Mouse (Mus musculus) lung, postnatal 0 days (tissue): ENCODE measurements around the gene Pafah1b3.

Source experiments
- CTCF ChIP-seq: IDR thresholded peaks from 2 replicates; pipeline ENCODE4 v1.5.1; 2016; ENCODE audit warnings: antibody characterized with exemption, mild to moderate bottlenecking
- EP300 ChIP-seq: IDR thresholded peaks from 2 replicates; pipeline ENCODE4 v1.6.1; 2016; ENCODE audit warnings: antibody characterized with exemption, mild to moderate bottlenecking, control low read depth

- TF ChIP-seq CTCF (no peak), EP300 (no peak)
Observed at GRCm38 (mm10) chr7:25308702-25309318, 11.0 kb upstream of the Pafah1b3 start.
